Mouse (Mus musculus) kidney, adult 2 months (tissue): ENCODE results near the gene Psmc5.

ENCODE experiments used
- CTCF ChIP-seq: fragments of 200-500 bp; conservative IDR thresholded peaks from 2 replicates; pipeline ENCODE4 v1.5.1; 2011; ENCODE audit warnings: low read depth, mild to moderate bottlenecking, control low read depth, low read length, moderate library complexity, mixed read lengths; ENCODE audit not compliant: insufficient read depth, insufficient read length
- POLR2A ChIP-seq: fragments of 200-500 bp; IDR thresholded peaks from one replicate; pipeline ENCODE4 v1.6.1; 2011; ENCODE audit warnings: low read depth, low read length, control low read depth

GRCm38 (mm10) chr11:106310123-106310522 is 54.2 kb downstream of the Psmc5 start:
- no peak for TF ChIP-seq POLR2A
- TF ChIP-seq CTCF, result no peak
